Mouse (Mus musculus) R1 (cell line): ENCODE measurements around the gene Ebf3.

Experiments used
- DNase-seq: peaks from one replicate; pipeline ENCODE4 v3.0.0-alpha.2; 2018; ENCODE audit warnings: low read depth, low spot score

Ebf3 gene

DNA sequence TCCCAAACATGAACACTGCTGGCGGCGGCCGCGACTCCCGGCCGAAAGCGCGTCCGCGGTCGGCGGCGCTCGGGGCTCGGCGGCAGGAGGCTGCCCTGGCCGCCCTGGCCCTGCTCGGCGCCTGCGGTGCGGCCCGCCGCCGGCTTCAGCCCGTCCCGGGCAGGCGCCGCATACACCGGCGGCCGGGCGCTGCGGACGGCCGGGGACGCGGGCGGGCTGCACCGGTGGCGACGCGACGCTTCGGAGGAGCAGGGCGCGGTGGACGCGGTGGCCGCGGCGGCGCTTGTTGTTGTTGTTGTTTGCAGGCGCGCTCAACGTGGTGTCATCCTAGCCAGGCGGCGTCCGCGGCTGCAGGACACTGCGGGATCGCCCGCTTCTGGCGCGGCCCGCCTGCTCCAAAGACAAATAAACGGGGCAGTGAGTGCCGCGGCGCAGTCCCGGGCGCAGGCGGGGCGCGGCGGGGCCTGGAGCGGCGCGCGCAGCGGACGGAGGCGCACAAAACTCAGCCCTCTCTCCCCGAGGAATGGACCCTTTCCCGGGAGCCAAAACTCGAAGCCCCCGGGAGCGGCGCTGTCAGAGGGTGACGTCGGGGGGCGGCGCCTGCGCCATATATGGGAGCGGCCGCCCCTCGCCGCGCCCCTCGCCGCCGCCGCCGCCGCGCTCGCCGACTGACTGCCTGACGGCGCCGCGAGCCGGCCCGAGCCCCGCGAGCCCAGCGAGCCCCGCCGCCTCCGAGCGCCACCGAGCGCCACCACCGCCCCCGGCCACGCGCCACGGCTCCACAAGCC is at the start of gene Ebf3:
TSS of gene Ebf3 (minus strand) at position 542 of the 788 bp plus-strand sequence.
- peak; percentile 82 for DNase-seq

- DNase-seq: no peak
Observed at GRCm38 (mm10) chr7:137346860-137347259, 32.6 kb upstream of the Ebf3 start.

DNA sequence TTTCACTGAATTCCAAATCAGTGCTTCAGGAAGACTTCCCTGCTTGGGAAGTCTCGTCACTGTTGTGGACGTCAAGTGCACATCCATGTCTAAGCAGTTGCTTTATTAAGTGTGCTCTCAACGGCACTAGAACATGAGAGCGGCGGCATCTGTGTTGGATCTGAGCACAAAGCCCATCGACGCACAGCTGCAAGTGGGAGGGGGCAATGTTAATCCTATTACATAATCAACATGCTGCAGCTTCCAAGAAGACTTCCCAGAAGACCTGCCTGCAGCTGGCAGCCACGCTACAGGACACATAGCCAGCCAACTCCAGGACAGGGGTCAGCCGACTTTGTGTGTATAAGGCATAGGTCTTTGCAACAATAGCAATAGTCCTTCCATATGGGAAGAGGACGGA is 31.8 kb upstream of the Ebf3 start:
- no peak for DNase-seq

GRCm38 (mm10) chr7:137333951-137334350 is 19.7 kb upstream of the Ebf3 start:
- no peak for DNase-seq

DNA sequence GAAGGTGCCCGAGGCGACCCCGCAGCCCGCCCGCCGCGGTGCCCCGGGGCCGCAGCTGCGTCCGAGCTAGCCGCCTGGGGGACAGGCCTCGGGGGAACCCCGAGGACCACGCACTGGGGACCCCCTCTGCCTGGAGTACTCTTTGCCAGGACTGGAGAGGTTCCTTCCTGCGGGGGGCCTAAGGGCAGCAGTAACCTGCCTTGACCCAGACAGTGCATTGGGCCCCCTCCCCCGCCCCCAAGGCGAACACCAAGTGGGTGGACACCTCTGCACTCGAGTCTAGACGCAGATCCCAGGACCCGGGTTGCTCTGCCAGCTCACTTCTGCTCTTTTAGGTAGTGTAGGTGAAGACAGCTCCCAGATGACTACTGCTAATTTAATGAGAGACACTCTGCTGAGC is 8.7 kb upstream of the Ebf3 start:
- DNase-seq: peak; percentile 26

DNA sequence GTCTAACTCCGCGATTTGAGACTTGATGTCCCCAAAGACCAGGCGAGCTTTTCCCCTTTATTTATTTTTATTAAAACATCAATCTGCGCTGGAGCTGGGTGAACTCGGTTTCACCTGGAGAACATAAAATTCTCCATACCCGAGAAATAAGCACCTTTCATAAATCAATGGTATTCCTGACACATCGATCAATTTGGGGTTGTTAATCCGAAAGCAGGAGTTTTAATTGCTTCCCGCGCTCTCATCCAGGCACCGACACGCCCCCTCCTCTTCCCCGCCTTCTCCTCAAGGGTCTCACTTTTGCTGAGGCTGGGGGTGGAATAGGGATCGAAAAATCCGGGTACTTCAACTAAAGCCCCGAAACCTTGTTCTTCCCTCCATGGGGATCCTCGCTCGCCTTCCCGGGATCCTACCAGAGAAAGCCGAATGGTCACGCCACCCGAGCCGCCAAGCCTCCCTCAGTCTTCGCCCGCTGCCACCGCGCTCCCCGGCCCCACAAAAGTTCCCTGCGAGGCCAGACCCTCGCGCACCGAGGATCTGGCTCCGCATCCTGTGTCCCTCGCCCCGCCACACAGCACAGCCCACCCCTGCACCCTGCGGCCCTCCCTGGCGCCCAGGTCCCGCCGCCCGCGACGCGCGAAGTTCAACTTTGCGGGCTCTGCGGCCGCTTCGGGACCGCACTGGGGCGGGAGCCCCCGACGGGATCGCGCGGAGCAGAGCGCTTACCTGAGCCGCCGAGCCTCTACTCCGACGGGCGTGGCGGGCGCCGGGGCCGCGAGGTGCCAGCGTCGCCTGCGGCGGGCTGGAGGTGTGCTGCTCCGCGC is 7.9 kb upstream of the Ebf3 start:
- peak; percentile 46 for DNase-seq

GRCm38 (mm10) chr7:137321141-137321813 is 7.0 kb upstream of the Ebf3 start:
- DNase-seq: peak; percentile 53

DNA sequence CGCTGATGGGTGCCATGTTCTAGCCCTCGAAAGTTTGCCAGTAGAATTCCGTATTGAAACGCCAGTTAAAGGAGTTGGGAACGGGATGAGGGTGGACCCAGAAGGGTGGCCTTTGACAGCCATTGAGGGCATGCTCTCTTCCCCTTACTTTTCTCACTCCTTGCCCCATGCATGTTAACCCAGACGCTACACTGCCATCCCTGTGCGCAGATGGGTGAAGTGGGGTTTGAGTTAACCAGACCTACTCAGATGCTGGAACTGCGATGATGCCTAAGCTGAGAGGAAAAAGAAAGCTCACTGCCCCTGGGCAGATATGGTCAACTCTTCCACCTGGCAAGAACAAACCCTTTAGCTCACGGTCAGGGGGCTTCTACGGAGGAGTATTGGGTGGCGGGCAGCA is 6.1 kb upstream of the Ebf3 start:
- no peak for DNase-seq

DNA sequence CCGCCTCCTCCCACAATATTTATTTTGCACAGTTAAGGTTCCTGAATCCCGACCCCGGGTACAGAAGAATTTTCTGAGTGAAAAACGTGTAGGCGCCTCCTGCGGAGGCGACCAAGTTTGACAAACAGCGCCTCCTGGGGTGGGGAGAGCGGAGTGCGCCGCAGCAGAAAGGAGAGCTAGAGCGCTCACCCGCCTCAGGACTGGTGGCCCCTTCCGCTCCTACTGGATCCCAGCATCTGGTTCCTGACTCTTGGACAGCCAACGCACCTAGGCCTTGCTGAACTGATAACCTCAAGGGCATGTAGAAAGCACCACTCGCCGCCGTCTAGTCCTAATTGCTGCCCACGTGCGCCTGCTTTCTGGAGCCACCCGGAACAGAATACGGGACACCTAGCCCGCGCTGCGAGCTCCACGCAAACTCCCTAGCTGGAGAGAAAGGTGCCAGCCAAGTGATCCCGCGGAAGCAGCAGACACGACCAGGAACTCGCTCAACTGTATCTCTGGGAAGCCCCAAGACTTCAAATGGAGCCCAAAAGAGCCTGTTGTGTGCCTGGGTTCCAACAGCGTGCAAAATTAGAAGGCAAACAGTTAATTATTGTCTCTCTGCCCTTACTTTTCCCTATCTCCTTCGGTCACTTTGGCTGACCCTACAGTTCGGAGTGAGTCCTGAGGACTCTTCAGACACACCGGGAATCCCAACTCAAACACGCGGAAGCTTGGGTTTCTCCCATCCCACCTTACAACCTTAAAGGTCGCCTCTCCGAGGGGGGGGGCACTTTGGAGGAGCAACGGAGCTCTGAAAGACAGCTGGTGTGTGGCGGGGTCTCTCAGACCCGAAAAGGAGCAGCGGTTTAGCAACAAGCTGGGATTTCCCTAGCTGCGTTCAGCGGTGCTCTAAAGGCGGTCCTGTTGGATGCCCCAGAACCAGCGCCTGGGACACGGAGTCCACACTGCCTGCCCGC is 5.0 kb upstream of the Ebf3 start:
- peak; percentile 76 for DNase-seq

DNA sequence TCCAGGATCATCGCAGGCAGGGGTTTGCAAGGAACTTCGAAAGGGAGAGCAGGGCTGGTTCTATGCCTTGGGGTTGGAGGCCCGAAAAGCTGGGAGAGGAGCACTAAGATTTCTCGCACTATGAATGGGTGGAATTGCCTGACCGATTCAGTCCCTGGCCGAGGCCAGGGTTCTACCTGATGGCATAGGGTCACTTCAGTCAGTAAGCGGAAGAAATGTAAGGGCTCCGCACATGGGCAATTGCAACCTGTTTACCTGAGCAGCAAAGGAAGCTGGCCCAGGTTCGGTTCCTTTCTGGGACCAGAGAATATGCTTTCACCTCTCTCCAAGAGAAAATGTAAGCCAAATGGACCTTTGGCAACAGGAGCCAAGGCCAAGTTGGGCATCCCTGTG is 4.1 kb upstream of the Ebf3 start:
- DNase-seq: no peak

DNA sequence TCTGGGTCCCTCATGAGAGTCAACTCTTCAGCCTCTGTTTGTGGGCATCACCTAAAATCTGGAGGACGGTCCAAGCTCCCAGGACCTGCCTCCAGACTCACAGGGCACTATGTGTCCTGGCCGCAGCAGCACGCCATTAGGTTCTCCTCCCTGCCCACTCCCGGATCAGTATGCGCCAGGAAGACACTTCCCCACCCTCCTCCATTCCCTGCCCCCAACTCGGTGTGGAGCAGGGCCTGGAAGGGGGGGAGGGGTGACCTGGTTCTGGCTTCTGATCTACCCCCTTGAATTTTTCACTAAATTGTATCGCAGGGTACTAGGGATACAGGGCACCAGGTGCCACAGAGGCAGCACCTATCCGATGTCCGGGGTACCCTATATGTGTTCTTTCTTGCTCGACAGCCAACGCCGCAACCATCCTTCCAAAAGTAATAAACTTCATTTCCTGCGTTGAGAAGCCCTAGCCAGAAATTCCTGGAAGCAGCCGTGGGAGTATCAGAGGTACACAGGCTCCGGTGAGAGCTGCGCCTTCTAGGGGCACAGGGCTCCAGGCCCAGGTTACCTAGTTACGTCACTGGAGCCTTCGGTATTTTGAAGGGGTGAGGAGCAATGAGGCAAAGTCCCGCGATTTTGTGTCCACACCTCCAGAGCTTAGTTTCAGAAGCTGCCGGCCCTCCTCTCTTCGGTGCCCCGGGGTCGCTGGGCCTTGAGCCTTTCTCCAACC is 3.6 kb upstream of the Ebf3 start:
- DNase-seq: peak; percentile 58

DNA sequence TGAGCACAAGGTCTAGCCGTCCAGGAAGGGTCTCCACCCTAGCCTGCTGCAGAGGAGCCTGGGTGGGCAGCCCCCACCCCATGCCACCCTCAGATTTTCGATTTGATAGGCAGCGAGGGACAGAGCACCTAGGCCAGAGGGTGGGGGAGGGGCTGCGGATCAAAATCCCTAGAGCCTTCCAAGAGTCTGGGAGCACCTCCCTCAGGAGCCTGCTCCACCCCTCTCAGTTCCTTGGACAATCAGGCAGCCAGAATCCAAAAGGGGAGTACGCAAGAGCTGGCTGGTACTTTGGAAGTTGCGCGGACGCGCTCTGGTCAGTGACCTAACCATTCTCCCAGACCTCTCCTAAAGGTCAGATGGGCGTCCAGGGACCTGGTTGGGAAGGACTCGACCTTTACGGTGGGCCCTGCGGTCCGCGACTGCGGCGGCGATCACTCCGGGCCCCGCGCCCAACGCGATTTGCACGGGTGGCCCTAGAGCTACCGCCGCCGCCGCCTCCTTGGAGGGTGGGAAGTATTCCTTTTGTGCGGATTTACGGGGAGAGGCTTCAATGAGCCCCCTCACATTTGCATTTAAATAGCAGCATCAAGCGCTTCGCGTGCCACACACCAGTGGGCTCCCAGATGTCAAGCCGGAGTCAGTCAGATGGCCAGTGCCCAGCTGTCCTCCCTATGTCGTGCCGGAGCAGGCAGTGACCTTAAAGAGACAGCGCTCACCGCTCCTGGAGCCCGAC is 2.8 kb upstream of the Ebf3 start:
- DNase-seq: peak; percentile 80

GRCm38 (mm10) chr7:137316181-137316925 is 2.1 kb upstream of the Ebf3 start:
- DNase-seq: no peak

GRCm38 (mm10) chr7:137315544-137315940 is 1.3 kb upstream of the Ebf3 start:
- DNase-seq: no peak

DNA sequence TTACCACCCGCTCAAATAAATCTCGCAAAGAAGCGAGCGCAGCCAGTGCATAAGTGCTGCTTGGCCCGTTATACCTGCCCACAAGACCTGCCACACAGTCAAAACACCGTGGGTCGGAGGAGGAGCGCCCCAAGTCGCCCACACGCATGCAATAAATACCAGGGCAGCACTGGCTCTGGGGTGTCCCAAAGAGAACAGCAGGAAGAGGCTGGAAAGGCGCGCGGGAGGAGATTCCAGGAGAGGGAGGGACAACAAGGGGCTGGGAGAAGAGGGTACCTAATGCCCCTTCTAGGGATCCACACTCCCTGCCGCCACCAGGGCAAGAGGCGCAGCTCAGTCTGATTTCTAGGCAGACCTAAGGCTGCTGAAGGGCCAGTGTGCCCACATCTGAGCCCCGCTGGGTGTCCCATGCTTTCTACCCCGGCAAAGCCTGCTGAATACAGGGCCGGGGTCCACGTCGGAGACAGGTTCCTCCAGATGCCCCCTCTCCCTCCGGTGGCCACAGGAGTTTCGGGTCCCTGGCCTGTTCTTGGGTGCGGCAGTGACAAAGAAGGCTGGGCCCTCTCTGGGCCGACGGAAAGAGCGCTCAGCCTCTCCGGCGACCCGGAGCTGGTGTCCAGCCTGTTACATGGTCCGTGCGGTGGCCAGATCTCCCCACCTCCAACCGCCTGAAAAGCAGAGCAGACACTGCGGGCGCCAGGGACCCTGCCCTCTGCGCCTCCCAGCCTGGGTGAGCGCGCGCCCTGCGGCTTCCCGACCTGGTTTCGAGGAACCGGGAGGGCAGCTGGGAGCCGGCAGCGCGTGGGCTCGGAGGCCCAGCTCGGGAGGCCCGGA is 682 bp upstream of the Ebf3 start:
- DNase-seq: peak; percentile 66

DNA sequence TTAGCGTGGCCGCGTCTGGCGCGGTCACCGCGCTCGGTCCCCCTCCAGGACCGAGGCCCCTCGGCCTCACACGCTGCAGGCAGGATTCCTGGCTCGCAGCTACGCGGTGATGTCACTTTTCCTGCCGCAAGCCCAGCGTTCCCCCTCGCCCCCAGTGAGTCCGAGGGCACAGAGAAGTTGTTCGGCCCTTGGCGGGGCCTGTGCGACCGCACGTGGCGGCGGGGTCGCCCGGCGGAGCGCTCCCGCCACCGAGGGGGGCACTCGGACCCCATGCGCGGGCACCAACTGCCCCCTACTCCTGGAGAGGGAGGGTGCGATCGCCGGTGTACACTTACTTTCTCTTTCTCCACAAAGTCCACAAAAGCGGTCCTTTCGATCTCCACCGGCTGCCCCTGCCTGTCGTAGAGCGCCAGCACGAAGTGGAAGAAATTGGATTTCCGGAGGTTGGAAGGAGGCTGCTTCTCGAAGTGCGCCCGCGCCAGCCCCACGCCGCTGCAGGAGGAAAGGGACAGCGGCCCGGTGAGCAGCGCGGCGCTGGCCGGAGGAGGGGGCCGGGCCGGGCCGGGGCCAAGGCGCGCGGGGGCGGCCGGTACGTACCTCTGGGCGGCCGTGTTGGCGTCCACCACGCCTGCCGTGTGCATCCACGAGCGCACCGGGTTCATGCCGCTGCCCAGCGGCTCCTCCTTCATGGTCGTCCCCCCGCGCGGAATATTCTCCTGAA is 902 bp downstream of the Ebf3 start:
- peak; percentile 45 for DNase-seq

DNA sequence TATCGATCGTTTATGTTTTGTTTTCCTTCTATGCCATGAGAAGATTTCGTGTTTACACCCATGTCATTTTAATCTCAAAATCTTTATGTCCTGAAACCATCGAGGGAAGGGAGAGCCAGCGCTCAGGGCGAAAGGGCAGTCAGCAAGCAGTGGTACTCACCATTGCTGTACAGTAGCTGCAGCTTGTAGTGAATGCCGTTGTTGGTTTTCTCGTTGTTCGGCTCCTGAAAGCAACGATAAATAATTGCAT is 1.4 kb downstream of the Ebf3 start:
- peak; percentile 36 for DNase-seq
